Mouse (Mus musculus): ENCODE data around the gene Prpf8. TPM values are rescaled to one million over a fixed set of nuclear protein-coding genes. Genes with fewer than 3 reads are reported as not detected.
A peak's percentile ranks its signal among the peaks of the same experiment; 100 is the strongest.

Gene Prpf8
- total RNA-seq (2021), result 100 to 1,000 TPM; 131 to 139 TPM
- long read RNA-seq, experiment 1, full-length matches to known transcripts, result 4 of 30 reads
- long read RNA-seq, experiment 1, partial matches to known transcripts, result 25 of 30 reads
- long read RNA-seq, experiment 1, other reads (novel, unspliced or antisense), result 1 of 30 reads
- long read RNA-seq, experiment 2, full-length matches to known transcripts, result 9 of 57 reads
- long read RNA-seq, experiment 2, partial matches to known transcripts, result 45 of 57 reads
- long read RNA-seq, experiment 2, other reads (novel, unspliced or antisense), result 3 of 57 reads

DNA sequence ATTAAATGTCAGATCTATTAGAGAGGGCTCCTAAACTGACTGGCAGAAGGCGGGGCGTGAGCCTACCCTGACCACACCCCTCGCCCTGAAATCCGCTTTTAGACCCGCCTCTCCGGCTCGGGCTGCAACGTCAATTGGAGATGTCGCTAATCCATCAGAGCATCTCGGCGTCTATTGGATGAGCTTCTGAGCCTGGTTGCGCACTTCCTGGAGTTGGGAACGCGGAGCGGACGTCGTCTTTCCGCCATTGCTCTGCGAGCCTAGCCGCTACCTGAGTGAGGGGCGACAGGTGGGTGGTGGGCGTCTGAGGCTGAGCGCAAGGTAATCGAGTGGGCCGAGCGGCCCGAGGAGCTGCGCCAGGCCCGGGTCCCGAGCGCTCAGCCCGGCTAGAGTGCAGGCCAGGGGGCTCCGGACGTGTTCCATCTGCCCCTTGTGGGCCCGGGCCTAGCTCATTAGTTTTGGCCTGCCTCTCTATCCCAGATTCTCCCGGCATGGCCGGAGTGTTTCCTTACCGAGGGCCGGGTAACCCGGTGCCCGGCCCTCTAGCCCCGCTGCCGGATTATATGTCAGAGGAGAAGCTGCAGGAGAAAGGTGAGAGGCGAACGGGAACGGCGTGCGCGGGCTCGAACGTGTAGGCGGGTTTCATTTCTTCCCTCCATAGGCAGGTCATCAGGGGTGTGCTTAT, at the start of gene Prpf8:
Gene Prpf8, plus strand, starts transcription at position 216 of the 685 bp plus-strand sequence.
- peak within 1 kb of the TSS; percentile 91 for H3K4me3 ChIP-seq
- peak within 1 kb of the TSS; percentile 98 for H3K27ac ChIP-seq
- peak; percentile 98 to 99 for DNase-seq (ENCODE audit: low spot score in 2 of 2)
- no peak for TF ChIP-seq CTCF (conservative IDR thresholded peaks at IDR 0.05)

DNA sequence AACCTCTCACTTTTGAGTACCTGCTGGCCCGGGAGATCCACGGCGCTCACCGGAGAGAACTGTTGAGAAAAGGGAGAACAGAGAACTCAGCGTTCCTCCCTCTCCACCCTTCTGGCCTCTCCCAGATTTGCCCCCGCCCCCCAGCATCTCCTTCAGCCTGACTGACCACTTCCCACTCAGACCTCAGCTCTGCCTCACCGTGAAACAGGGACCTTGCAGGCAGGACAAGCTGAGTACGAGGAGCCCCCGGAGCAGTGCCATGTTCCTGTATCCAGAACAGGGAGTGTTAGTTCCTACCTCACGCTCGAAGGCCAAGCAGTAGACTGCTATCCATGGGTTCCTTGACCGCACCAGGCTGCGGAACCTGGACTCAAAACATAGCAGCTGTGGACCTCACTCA, 48.4 kb upstream of the Prpf8 start:
- no peak for TF ChIP-seq CTCF (conservative IDR thresholded peaks at IDR 0.05)
- Histone ChIP-seq H3K4me3 (no peak overlapping the region), H3K27ac (no peak overlapping the region)
- DNase-seq (ENCODE audit: low spot score in 2 of 2), result no peak

DNA sequence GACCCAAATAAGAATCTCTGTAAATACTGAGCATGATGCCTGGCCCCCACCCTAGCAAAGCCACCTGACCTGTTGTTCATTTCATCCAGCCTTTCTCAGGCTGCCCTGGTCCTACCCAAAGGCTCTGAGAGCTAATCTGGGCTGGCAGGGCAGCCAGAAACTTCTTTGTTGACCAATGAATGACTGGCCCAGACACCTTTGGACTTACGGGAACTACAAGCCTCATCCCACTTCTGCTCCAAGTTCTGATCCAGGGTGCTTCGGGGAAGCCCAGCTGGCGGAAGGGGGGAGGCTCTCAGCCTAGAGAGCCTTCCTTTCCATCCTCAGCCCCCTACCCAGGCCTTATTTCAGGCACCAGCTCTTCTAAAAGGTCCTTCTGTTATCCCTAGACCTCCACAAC, 47.8 kb upstream of the Prpf8 start:
- TF ChIP-seq CTCF (conservative IDR thresholded peaks at IDR 0.05), result no peak
- peak overlapping the region; percentile 18; the same call in 1 of the 2 replicates for H3K27ac ChIP-seq
- no peak for DNase-seq (ENCODE audit: low spot score in 2 of 2)
- H3K4me3 ChIP-seq, result no peak overlapping the region

- no peak for DNase-seq (ENCODE audit: low spot score in 2 of 2)
- Histone ChIP-seq H3K4me3 (no peak within 1 kb of the TSS), H3K27ac (peak within 1 kb of the TSS; percentile 18; the same call in 1 of the 2 replicates)
- no peak for TF ChIP-seq CTCF (conservative IDR thresholded peaks at IDR 0.05)
Observed at GRCm38 (mm10) chr11:75439363-75439762, 47.3 kb upstream of the Prpf8 start, which contains the start of gene Serpinf2. Serpinf2 (minus strand) TSS chr11:75439591.

DNA sequence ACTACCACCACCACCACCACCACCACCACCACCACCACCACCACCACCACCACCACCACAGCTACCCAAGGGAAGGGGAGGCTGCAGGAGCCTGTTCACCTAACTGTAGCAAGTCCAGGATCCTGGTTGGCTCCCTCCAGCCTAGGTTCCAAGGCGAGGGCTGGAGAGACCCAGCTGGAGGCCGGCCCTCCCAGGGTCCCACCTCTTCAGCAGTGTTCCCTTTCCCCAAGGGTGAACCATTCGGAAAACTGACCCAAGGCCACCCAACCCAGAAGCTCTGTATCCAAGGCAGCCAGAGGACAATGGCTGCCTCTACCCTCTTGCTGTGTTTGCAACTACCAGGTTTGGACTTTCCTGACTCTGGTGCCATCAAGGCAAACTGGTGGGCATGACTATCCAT, 46.7 kb upstream of the Prpf8 start:
- H3K27ac ChIP-seq, result no peak overlapping the region
- no peak for TF ChIP-seq CTCF (conservative IDR thresholded peaks at IDR 0.05)
- H3K4me3 ChIP-seq, result no peak overlapping the region
- DNase-seq (ENCODE audit: low spot score in 2 of 2), result no peak

GRCm38 (mm10) chr11:75441034-75441433, 45.6 kb upstream of the Prpf8 start:
- no peak for TF ChIP-seq CTCF (conservative IDR thresholded peaks at IDR 0.05)
- Histone ChIP-seq H3K4me3 (no peak overlapping the region), H3K27ac (0 out of 2 replicates have a peak overlapping the region, but pooled peaks have one; percentile 28)
- DNase-seq (ENCODE audit: low spot score in 2 of 2), result no peak

DNA sequence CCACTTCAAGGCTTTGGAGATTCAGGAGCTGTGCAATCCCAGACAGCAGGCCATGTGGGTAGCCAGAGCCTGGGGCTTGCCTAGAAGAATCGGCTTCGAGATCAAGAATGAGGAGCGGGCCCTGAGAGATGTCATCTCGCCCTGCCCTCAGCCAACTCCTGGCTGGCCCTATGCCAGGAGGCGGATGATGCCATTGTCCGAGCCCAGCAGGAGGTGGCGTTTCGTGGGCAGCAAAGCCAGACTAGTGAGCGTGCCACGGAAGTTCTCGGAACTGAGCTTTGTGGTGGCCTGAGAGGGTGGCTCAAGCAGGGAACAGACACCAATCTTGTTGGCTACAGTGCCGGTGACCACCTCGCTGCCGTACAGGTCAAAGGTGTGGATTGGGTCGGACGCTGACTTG, 45.0 kb upstream of the Prpf8 start:
- Histone ChIP-seq H3K27ac (0 out of 2 replicates have a peak overlapping the region, but pooled peaks have one; percentile 28), H3K4me3 (no peak overlapping the region)
- DNase-seq (ENCODE audit: low spot score in 2 of 2), result no peak
- no peak for TF ChIP-seq CTCF (conservative IDR thresholded peaks at IDR 0.05)

DNA sequence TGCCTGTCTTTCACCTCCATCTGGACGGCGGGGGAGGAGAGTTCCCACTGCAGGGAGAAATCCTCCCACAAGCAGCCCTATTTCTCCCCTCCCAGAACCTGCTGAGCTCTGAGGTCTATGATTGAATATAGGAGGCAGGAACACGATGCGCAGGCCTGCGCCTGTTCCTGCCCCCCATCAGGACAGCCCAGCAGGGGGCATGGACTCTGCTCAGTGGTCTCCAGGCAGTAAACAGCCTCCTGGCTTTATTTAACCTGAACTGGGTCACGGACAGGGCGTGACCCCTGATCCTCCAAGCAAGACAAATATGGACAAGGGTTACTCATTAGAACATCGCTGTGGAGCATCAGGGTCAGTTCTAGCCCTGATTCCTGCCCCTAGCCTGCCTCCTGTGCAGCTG, 42.9 kb upstream of the Prpf8 start:
- DNase-seq (ENCODE audit: low spot score in 2 of 2), result no peak
- no peak overlapping the region for H3K4me3 ChIP-seq
- H3K27ac ChIP-seq, result peak overlapping the region; percentile 88
- no peak for TF ChIP-seq CTCF (conservative IDR thresholded peaks at IDR 0.05)

- Histone ChIP-seq H3K4me3 (no peak overlapping the region), H3K27ac (no peak overlapping the region)
- DNase-seq (ENCODE audit: low spot score in 2 of 2), result no peak
- no peak for TF ChIP-seq CTCF (conservative IDR thresholded peaks at IDR 0.05)
Observed at GRCm38 (mm10) chr11:75448575-75448974, 38.0 kb upstream of the Prpf8 start.

GRCm38 (mm10) chr11:75449695-75450094, 36.9 kb upstream of the Prpf8 start:
- Histone ChIP-seq H3K27ac (no peak overlapping the region), H3K4me3 (no peak overlapping the region)
- no peak for DNase-seq (ENCODE audit: low spot score in 2 of 2)
- no peak for TF ChIP-seq CTCF (conservative IDR thresholded peaks at IDR 0.05)

GRCm38 (mm10) chr11:75450304-75450908, 36.2 kb upstream of the Prpf8 start:
- DNase-seq (ENCODE audit: low spot score in 2 of 2), result no peak
- H3K4me3 ChIP-seq, result peak overlapping the region; percentile 26; the same call in 1 of the 2 replicates
- H3K27ac ChIP-seq, result no peak overlapping the region
- no peak for TF ChIP-seq CTCF (conservative IDR thresholded peaks at IDR 0.05)

GRCm38 (mm10) chr11:75450936-75451335, 35.7 kb upstream of the Prpf8 start:
- DNase-seq (ENCODE audit: low spot score in 2 of 2), result no peak
- no peak for TF ChIP-seq CTCF (conservative IDR thresholded peaks at IDR 0.05)
- no peak overlapping the region for H3K27ac ChIP-seq
- H3K4me3 ChIP-seq, result peak overlapping the region; percentile 26; the same call in 1 of the 2 replicates

- no peak for TF ChIP-seq CTCF (conservative IDR thresholded peaks at IDR 0.05)
- H3K4me3 ChIP-seq, result no peak overlapping the region
- no peak overlapping the region for H3K27ac ChIP-seq
- DNase-seq (ENCODE audit: low spot score in 2 of 2), result no peak
Observed at GRCm38 (mm10) chr11:75452081-75452480, 34.5 kb upstream of the Prpf8 start.

Data from layer of hippocampus, adult 2 months (tissue).